Mouse (Mus musculus) inflammation-experienced regulatory T-cells (primary cell): ENCODE measurements around the gene Cdca8. TPM values are rescaled to one million over a fixed set of nuclear protein-coding genes. Genes with fewer than 3 reads are reported as not detected.

Experiments
- polyA plus RNA-seq, 2 experiments: library from polyadenylated mRNA; unstranded; fragments of 100-300 nt; shearing (Covaris generic); gene quantifications; one replicate each; pipeline ENCODE4 v1.2.1; 2017

The Cdca8 gene
- polyA plus RNA-seq, result 10 to 100 TPM in 1 of 2 experiments, 1 to 10 TPM in 1; 7.8 to 10.1 TPM

DNA sequence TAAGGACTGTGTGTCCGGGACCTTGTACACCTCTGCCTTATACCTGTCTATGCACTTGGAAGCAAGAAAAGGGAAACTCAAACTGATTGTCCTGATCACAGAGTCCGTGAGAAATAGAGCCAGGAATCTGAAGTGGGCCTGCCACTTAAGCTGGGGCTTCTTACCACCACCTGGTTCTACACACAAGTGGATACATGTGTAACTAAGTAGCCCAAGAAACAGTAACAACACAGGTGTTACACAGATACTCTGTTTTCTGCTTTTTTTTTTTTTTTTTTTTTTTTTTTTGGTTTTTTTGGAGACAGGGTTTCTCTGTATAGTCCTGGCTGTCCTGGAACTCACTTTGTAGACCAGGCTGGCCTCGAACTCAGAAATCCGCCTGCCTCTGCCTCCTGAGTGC lies at the start of gene Cdca8:
Cdca8 (minus strand) TSS at position 101 of the 400 bp plus-strand sequence.

DNA sequence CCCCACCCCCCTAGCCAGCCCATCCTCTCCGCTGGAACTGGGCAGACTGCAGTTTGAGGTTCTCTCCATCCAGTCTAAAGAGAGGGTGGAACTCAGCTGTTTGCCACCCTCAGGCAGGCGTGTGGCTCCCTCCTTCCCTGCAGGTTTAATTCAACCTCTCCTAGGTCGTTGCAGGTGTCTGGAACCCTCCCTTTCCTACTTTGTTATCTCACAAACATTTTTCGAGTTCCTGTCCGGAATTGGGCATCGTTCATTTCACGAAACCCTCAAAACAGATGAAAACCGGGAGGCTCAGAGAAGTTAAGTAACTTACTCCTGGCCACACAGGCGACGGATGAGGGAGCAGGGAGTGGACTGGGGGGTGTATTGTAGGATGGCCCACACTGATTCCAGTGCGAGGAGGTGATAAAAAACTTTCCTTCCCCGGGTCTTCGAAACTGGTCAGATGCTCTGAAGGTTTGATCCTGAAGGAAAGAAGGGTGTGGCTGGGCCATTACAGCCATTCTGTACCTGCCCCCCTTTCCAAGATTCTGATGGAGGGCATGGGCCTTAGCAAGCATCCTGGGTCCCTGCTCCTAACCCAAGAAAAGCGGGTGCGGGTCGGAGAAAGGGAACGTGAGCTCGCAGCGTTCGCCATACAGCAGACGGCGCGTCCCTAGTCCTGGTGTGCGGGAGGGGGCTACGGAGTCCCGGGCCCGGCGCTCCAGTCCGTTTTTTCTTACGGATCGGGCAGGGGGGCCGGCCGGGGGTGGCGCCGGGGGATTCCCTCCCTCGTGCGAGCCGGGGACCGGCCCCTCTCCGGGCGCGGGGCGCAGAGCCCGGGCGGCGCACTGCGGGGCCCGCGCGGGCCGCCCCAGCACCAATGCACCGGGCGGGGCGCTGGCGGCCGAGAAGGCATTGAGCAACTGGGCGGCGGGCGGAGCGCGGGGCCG lies 46.8 kb upstream of the Cdca8 start, which contains the start of gene Rspo1:
Rspo1 (plus strand) TSS at position 760 of the 932 bp plus-strand sequence.

DNA sequence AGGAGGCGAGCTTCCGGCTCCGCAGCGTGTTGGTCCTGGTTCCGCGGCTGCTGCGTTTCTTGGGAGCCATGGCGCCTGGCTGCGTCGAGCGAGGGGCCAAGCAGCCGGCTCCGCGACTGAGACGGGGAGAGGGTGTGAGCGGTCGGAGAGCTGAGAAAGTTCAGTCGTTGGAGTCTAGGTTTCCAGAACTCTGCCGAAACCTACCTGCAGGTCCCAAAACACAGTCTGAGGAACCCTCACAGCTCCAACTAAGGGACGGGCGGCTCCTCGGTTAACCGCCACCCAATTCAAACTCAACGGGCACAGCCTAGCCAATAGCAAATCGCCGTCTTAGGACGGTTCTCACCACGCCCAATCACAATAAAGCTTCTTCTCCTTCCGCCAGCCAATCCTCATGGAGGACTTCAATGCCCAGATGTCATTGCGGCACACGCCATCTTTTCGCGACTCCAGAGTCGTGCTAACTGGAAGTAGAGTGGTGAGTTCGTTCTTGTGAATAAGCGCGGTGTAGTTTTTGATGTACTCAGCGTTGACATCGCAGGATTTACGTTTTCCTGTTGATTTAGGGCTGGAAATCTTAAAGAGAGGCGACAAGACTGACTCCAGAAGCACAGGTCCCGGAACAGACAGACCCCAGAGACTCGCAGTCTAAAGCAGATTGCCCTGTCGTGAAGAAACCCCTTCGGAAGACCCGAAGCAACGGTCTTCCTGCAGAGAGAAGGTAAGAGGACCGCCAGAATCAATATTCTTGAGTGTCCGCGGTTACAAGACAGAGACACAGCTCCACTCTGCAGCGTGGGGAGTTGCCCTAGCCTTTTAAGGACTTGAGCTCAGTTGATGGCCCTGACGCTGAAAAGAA lies 2.3 kb downstream of the Cdca8 start, which contains the start of gene 9930104L06Rik:
9930104L06Rik (plus strand) TSS at position 436 of the 859 bp plus-strand sequence.

GRCm38 (mm10) chr4:124880599-124880998 lies 58.5 kb downstream of the Cdca8 start, which contains the start of gene Epha10:
TSS of gene Epha10 (plus strand) at chr4:124880899.

Other genes starting within 250 kb of the Cdca8 start
- gene Utp11, start 245.7 kb downstream of the Cdca8 start, polyA plus RNA-seq, result 10 to 100 TPM; 64.3 to 72.2 TPM
- gene Fhl3, start 238.6 kb downstream of the Cdca8 start, polyA plus RNA-seq, result 1 to 10 TPM; 1.2 TPM
- 100 to 1,000 TPM; 121 to 134 TPM for gene Sf3a3, start 224.5 kb downstream of the Cdca8 start, polyA plus RNA-seq
- 100 to 1,000 TPM; 135 to 166 TPM for gene Inpp5b, start 197.5 kb downstream of the Cdca8 start, polyA plus RNA-seq
- 10 to 100 TPM; 17.9 to 18.0 TPM for gene Mtf1, start 137.2 kb downstream of the Cdca8 start, polyA plus RNA-seq
- gene Yrdc, start 88.6 kb downstream of the Cdca8 start, polyA plus RNA-seq, result 100 to 1,000 TPM in 1 of 2 experiments, 10 to 100 TPM in 1; 77.7 to 103 TPM
- 10 to 100 TPM; 20.0 to 21.1 TPM for gene 1110065P20Rik, start 88.1 kb downstream of the Cdca8 start, polyA plus RNA-seq
- 1 to 10 TPM; 3.8 to 4.4 TPM for gene Maneal, start 77.1 kb downstream of the Cdca8 start, polyA plus RNA-seq
- gene Epha10, start 58.4 kb downstream of the Cdca8 start, polyA plus RNA-seq, result 1 to 10 TPM in 1 of 2 experiments, under 1 TPM in 1; 0.37 to 1.1 TPM
- 10 to 100 TPM; 12.9 to 13.8 TPM for gene 9930104L06Rik, start 2.3 kb downstream of the Cdca8 start, polyA plus RNA-seq
- not detected for gene Rspo1, start 47.1 kb upstream of the Cdca8 start, polyA plus RNA-seq
- 10 to 100 TPM; 74.4 to 85.0 TPM for gene Gnl2, start 77.3 kb upstream of the Cdca8 start, polyA plus RNA-seq
- under 1 TPM in 1 of 2 experiments, not detected in 1; 0.31 TPM for gene Dnali1, start 126.4 kb upstream of the Cdca8 start, polyA plus RNA-seq
- 10 to 100 TPM; 38.5 to 40.9 TPM for gene Snip1, start 127.4 kb upstream of the Cdca8 start, polyA plus RNA-seq
- 10 to 100 TPM; 54.4 to 63.7 TPM for gene Meaf6, start 145.8 kb upstream of the Cdca8 start, polyA plus RNA-seq
- 10 to 100 TPM; 20.4 to 21.9 TPM for gene Zc3h12a, start 188.5 kb upstream of the Cdca8 start, polyA plus RNA-seq